Mouse (Mus musculus) frontal cortex, adult (tissue): ENCODE results near the gene Foxc1.

Source experiments
- ATAC-seq: cut with Nextera tagmentation; 2 replicates; pipeline ENCODE4 v1.9.2; 2017; ENCODE audit warnings: mild to moderate bottlenecking, moderate library complexity, mixed read lengths; ENCODE audit not compliant: low TSS enrichment

Foxc1 gene

GRCm38 (mm10) chr13:31805831-31806427 is 504 bp upstream of the Foxc1 start:
- peak; percentile 10 for ATAC-seq

- peak; percentile 32; the same call in 1 of the 2 replicates for ATAC-seq
Observed at GRCm38 (mm10) chr13:31806890-31807735, 680 bp downstream of the Foxc1 start.

GRCm38 (mm10) chr13:31807736-31808115 is 1.3 kb downstream of the Foxc1 start:
- ATAC-seq = no peak

DNA sequence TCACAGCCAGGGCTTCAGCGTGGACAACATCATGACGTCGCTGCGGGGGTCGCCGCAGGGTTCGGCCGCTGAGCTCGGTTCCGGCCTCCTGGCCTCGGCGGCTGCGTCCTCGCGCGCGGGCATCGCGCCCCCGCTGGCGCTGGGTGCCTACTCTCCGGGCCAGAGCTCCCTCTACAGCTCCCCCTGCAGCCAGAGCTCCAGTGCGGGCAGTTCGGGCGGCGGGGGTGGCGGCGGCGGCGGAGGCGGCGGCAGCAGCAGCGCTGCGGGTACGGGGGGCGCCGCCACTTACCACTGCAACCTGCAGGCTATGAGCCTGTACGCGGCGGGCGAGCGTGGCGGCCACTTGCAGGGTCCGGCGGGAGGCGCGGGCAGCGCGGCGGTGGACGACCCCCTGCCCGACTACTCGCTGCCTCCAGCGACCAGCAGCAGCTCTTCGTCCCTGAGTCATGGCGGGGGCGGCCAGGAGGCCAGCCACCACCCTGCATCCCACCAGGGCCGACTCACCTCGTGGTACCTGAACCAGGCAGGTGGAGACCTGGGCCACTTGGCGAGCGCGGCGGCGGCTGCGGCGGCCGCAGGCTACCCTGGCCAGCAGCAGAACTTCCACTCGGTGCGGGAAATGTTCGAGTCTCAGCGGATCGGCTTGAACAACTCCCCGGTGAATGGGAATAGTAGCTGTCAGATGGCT is 1.8 kb downstream of the Foxc1 start:
- no peak for ATAC-seq

DNA sequence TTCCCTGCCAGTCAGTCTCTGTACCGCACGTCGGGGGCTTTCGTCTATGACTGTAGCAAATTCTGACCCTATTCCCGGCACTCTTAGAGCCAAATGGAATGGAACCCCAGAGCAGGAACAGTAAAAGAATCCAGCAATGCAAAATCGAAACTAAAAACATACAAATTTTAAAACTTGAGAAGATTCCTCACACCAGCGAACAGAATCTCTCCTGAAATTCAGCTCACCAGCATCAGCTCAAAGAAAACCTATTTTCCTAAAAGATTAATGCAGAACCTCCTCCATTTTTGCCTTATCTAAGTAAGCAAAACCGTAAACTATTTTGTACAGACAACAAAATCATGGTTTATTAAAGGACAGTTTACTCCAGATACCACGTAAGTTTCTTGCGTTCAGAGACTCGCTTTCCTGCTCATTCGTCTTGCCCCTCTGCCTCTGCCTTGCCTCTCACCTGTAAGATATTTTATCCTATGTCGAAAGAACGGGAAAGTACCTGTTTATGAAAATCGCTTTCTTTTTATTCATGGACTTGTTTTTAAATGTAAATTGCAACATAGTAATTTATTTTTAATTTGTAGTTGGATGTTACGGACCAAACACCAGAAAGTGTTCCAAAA is 2.5 kb downstream of the Foxc1 start:
- ATAC-seq = no peak

DNA sequence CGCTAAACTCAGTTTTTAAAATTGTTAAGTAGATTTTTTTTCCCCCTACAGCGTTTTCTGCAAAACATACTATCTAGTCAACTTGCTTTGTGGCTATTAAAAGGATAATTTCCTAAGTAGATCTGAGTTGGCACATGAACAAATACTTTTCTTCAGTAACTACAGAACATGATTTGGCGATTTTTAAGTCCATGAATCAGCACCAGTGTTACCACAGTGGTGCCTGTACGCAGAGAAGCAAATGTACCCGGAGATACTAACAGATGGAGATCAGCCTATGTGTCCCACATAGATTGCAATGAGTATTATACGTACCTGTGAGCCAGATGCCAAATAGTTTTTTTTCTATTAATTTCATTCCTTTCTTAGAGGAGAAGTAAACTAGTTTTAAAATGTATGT is 3.3 kb downstream of the Foxc1 start:
- ATAC-seq = no peak

DNA sequence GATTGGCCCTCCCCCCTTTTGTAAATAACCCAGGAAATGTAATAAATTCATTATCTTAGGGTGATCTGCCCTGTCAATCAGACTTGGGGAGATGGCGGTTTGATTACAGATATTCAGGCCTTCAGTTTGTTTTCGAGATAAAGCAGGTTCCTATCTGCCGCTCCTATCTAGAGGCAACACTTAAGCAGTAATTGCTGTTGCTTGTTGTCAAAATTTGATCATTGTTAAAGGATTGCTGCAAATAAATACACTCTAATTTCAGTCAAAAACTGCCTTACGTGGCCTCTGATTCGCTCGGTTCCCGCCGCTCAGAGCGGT is 3.9 kb downstream of the Foxc1 start:
- no peak for ATAC-seq

DNA sequence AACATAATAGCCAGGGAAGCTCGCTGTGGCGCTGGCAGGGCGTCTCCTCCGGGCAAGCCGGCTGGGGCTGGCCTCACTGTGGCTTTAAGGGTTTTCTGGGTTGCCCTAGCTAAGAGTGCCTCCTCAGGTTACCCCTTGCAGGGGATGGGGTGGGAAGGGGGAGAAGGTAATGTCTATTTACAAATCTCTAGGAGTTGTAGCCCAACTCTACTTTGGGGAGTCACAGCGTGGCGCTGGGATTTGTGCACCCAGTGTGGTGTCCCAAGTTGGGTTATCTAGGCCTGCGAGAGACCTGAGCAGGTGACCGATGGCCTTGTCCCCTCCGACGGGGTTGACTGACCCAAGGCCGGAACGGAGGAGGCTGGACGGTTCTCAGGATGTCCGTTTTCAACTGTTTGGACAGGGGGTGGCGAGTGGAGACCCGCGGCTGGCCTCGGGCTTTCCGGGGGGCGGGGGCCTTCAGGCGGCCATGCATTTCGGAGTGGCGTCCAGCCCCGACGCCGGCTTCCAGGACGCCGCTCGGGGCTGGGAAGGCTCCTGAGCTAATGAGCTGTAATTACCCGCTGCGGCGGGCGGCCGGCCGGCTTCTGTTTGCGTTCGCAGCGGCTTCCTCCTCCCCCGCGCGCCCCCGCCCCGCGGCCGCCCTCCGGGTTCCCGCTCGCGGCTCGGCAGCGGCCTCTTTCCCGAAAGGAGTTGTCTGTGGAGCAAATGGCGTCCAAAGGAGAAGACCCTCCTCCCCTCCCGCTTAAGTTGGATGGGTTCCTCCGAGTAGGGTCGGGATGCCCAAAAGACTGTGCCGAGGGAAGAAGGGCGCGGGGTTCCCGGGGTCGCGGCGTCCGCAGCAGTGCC is 4.5 kb downstream of the Foxc1 start:
- no peak for ATAC-seq

GRCm38 (mm10) chr13:31811542-31812021 is 5.1 kb downstream of the Foxc1 start:
- no peak for ATAC-seq

DNA sequence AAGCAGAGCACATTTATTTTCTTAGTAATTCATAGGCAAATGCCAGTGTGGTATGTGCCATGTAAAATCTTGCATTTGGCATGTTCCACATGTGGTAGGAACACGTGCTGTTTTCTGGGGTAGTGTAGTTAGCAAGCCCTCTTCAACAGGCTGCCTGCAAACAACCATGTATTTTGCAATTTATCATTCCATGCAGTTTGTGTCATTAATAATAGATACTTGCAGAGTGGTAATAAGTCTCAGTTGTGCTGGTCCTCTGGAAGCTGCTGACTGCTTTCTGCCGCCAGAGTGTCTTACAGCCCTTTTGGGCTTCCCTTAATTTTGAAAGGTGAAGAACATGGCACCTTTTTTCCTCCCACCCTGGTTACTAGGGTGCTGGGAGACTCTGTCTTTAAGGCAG is 6.3 kb downstream of the Foxc1 start:
- no peak for ATAC-seq

- no peak for ATAC-seq
Observed at GRCm38 (mm10) chr13:31815383-31816003, 9.1 kb downstream of the Foxc1 start.

- no peak for ATAC-seq
Observed at GRCm38 (mm10) chr13:31818337-31818736, 11.9 kb downstream of the Foxc1 start.

DNA sequence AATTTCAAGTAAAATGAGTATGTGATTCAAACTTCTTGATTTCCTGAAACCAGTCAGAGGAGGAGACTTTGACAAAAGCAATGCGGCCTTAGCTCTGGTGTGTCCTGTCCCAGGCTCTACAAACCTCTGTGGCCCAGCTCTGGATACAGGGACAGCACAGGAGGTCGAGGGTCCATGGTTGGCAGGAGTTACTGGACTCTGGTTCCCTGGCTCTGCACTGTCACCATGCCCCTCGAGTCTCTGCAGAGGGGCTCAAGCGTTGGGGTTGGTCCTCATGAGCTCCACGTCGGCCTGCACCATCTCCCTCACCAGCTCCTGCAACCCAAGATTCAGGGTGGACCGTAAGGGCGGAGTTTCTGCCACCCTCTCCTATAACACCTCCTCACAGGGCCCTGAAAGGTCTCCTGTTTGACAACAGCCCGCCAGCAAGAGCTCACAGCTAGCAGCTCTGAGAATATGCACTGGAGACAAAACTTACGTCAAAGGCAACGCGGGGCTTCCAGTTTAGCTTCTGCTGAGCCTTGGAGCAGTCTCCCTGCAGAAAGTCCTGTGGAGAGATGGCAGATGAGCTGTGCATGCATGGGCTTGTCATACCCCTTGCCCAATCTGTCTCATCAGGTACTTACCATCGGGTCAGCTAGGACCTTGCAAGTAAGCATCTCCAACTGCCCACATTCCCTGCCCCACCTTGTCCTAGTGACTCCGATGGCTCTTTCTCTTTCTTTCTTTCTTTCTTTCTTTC is 13.4 kb downstream of the Foxc1 start:
- no peak for ATAC-seq

GRCm38 (mm10) chr13:31820587-31821017 is 14.2 kb downstream of the Foxc1 start:
- ATAC-seq = peak; percentile 71

DNA sequence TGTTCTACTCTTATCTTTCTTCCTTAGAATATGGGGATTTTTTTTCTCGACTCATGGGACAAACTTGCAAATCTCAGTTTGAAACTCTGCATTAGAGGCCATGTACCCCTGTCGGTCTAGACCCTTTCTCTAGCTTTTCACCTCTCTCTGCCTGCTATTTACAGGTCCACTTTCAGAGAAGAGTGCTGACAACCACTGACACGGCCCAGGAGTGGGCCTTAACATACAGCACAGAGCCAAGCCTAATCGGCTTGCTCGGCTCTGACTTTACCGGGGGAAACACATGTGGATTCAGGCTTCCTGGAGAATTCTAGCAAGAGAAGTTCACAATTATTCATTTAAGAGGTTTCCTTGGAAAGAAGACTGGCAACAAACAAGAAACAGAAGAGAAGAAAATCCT is 14.6 kb downstream of the Foxc1 start:
- ATAC-seq = 0 out of 2 replicates have a peak, but pooled peaks have one; percentile 7

DNA sequence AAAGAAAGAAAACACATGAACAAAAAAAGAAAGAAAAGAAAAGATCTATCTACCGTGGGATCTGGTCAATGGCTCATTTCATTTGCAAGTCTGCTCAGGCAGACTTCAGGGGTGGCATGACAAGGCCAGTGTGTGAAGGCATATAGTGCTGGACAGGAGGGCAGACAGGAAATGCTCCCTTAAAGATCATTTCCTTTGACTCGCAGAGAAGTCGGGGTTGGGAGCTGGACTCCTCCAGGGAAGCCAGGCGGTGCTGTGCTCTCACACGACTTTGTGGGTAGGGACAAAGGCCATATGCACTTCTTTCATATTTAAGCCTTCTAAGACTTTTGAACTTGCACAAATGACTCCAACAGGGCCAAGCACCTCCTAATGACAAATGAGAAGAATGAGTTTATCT is 16.9 kb downstream of the Foxc1 start:
- no peak for ATAC-seq

DNA sequence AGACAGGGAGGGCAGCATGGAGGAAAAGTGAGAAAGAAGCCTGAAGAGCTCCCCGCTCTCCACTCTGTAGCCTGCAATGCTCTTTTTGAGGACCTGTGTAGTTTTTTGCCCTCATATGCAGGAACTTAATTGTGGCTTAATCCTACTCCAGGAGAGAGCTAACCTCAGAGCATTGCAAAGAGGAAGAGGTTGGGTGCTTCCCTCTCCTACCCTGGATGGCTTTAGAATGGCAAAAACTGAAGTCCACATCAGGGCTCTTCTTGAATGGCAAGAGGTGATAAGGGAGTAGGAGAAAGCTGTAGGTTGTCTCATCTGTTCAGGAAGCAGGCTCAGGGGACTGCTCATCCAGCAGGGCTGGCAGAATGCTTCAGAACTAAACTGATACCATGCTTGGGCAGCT is 18.7 kb downstream of the Foxc1 start:
- no peak for ATAC-seq

- ATAC-seq = no peak
Observed at GRCm38 (mm10) chr13:31827160-31827559, 20.7 kb downstream of the Foxc1 start.

DNA sequence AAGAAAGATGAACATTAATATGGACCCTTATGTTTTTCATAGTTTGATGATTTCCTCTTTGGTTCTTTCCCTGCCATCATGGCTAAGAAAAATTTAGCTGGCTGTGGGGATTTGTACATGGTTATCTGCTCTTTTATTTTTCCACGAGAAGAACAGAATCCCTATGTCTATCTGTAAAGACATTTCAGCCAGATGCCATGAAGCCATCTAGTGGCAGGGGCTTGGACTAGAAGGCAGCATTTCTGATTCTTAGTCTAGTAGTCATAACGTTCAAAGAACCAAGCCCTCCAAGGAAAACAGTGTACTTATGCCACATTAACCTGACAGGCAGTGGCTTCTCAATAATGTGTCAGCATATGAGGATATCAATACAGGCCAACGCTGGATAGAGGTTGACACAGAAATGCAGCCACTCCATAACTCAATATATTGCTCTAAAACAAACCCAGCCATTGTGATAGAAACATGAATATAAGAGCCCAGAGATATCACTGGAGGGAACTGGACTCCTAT is 21.4 kb downstream of the Foxc1 start:
- no peak for ATAC-seq

DNA sequence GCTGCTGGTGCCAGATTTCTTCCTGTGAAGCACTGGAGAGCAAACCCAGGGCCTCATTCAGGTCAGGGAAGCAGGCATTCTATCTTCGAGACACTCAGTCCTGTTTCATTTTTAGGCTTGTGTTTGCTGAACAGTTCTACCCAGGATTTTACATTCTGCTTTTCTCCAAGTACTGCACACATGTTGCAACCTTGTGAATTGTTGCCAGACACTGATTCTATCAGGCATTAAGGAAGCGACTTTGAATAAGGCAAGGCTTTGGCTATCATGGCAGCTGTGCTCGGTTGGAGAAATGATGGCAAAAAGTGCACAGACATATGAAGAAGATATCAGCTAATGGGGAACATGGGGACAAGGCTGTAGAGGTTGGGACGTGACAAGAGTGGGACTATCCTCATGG is 22.0 kb downstream of the Foxc1 start:
- no peak for ATAC-seq
